Mouse (Mus musculus): ENCODE data around the gene Gm10961.

DNA sequence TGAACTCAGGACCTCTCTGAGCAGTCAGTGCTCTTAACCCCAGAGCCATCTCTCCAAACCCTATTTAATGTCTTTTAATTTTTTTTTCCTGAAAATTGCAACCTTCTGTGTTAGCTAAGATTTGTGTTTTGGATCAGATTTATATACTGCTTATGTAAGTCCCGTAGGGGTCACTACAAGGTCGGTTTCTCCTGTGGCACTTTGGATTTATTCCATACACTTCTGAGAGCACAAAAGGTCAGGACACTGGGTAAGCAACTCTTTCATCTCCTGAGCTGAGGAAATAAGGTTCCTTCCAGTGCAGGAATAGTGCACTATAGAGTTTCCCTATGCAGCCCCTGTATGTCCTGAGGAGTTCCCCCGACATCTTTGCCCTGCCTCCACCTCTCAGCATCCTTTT is 24.4 kb downstream of the Gm10961 start:
- TF ChIP-seq CTCF (IDR thresholded peaks at IDR 0.05; ENCODE audit: low read depth, low read length) (no peak), EP300 (IDR thresholded peaks at IDR 0.05; ENCODE audit: insufficient read depth, low read depth, low read length) (no peak)
